Mouse (Mus musculus) ES-CJ7 (cell line): ENCODE measurements around the gene Wasf2.

Experiments used
- DNase-seq: peaks from one replicate; pipeline ENCODE4 v3.0.0; 2011; ENCODE audit warnings: low read depth, low spot score

Wasf2 gene

DNA sequence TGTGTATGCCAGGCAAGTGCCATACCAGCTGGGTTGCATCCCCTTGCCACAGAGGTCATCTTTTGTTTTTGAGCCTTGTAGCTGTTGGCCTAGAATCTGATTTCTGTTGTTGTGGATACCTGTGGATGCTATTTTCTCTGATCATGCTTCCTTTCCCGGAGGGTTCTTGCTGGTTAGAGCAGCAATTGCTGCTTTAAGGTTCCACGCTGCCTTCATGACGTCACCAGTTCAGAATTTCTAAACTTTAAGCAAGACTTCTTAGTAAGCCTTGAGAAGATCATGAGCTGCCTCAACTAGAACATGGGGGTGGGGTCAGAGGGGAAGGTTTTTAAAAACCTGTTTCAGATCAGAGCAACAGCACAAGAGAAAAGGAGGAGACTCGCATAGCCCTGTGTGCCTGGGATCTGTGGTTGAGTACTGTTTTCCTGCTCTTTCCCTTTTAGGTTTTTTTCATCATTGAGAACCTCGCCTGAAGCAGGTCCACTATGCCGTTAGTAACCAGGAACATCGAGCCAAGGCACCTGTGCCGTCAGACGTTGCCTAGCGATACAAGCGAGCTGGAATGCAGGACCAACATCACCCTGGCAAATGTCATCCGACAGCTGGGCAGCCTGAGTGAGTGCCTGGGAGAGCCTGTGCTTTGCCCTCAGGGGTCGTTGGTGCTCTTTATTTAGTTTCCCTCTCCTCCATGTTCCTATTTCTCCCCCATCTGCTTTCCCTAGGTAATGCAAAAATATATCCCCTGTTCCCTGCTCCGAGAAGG, 45.9 kb downstream of the Wasf2 start:
- no peak for DNase-seq

DNA sequence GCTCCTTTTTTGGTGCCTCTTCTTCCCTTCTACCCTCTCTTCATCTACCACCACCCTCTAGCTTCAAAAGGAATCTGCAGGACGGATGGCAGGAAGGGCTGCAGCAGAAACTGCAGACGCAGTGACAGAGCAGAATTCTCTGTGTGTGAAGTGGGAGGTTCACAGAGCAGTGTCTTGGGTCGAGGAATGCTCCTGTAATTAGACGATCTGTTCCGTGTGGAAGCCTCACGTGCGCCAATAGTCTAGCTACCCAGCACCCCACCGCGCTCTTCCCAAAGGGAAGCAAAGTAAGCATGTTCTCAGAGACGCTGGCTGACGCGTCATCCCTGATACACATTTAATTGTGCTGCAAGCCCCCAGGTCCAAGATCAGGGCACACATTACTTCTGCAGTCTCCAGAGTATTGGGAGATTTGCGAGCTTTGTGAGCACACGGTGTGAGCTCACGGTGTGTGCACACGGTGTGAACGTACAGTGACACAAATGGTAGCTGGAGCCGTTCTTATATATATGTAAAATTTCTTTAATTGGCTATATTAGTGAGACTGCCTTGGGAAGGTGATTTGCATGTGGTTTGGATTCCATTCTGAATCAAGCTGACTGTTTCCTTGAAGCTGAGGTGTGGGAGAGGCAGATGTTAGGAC, 46.6 kb downstream of the Wasf2 start:
- no peak for DNase-seq

DNA sequence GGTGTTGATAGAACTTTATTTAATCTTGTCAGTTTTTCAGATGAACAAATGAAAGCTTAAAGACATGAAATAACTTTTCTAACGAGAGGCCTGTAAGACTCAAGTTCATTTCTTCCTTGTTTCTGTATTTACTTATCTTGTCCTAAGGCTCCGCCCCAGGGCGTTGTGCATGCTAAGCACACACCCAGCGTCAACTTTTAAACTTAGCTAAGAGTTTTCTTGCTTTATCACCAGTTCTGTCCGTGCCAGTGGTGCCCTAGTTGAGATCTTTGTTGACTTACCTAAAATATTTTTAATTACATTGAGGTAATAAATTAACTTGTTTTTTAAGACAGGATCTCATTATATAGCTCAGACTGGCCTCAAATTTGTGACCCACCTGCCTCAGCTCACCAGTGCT, 48.0 kb downstream of the Wasf2 start:
- no peak for DNase-seq

DNA sequence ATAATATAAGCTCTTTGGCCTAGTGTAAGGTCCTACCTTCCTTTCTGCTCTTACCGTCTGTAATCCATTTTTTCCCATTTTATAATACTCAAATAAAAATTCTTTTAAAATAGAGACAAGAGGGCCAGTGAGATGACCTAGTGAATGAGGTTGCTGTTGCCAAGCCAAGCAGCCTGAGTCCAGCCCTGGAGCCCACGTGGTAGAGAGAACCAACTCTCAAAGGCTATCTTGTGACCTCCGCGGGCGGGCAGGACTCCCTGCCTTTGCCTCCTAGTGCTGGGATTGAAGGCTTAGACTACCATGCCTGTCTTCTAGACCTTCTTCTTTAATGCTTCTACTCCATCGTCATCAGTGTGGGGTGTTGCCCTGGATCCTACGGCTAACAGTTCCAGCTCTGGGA, 49.0 kb downstream of the Wasf2 start:
- no peak for DNase-seq

DNA sequence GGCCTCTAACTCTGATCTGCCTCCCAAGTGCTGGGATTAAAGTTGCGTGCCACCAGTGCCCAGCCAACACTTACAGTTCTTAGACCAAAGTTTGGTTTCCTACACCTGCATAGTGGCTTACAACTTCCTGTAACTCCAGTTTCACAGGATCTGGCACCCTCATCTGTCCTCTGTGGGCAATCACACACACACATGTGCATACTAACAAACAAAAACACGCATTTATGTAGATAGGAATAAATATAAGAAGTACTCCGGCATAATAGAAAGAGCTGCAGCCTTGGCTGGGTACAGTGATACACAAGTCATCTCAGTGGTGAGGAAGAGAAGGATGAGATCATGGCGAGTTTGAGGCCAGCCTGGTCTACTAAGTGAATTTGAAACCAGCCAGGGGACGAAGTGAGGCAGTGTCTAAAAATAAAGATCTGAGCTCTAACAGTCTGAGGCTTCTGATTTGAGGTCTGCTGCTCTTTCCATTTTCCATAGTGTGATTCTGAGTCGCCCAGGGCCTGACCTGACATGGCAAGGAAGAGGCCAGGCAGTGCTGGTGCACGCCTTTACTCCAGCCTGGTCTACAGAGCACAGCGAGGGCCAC, 52.2 kb downstream of the Wasf2 start:
- no peak for DNase-seq

DNA sequence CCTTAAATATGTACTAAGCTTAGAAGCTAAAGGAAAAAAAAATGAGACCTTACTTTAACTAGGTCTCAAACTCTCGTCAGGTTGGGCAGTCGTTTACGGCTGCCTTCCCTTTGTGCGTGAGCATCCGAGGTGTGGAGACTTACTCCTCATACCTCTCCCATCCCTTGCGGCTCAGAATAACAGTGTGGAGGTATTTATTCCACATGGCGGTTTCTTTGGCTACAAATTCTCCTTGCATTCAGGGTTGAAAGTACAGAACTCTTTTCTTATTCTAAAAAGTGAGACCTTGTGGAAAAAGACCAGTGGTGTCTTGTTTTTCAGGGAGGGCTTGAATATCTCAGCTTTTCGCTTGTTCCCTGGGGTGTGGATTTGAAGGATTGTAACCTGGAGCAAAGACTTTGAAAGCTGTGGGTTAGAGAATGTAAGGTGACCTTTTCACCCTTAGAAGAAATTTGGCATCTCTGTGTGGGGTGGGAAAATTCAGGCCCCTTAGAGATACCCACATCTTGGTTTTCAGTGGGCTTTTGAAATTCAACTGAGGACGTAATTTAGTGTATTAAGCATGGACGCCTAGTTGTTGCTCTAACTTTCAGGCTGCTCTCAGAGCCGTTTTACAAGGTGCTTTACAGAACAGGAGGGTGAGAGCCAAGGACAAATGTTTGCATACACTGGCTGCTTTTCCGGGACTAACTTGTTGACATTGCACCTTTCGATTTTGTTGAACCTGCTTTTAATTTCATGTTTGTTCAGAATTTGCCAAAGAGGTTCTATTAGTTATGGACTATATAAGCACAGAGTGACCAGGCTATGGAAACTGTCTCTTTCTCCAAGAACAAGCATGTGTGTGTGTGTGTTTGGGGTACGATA, 54.0 kb downstream of the Wasf2 start:
- DNase-seq = peak; percentile 69

DNA sequence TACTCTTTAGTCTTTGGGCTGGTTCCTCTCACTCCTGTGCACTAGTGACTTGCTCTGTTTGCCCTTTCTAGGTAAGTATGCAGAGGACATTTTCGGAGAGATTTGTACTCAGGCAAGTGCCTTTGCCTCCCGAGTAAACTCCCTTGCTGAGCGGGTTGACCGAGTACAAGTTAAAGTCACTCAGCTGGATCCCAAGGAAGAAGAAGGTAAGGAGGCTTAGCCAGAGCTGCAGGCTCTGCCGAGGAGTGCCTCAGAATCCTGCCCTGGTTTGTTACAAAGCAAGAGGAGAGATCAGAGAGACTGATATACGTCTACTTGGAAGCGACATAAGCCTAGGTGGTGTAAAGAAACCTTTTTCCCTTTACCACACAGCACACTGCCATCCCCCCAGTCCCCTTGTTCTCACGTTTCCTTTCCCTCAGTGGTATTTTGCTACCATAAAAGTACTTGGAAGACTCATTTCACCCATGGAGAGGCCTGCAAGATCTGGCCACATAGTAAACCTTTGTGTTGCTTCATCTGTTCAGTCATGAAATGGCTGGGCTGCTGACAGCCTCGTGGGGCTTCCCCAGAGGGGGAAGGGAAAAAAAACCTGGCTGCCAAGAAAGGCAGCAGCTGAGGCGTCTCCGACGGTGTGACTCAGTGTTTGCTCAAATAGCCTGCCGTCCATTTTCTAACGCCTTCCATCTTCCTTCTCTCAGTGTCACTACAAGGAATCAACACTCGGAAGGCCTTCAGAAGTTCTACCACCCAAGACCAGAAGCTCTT, 54.8 kb downstream of the Wasf2 start:
- no peak for DNase-seq

DNA sequence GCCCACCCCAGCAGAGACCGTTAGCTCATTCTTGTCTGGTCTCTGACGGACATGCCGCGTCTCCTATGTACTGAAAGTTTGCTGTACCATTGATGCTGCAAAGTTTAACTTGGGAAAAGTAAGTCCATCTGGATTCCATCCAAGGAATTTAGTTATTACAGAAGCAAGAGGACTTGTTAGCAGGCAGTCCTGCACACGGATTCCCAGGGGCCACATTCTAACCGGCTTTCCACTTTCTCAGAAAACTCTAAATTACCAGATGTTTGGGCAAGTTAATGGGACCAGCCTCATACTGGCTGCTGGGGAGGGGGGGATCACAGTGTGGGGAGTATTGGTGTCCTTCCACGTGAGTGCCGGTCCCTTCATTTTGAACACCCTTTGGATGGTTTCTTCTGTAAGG, 55.6 kb downstream of the Wasf2 start:
- no peak for DNase-seq

DNA sequence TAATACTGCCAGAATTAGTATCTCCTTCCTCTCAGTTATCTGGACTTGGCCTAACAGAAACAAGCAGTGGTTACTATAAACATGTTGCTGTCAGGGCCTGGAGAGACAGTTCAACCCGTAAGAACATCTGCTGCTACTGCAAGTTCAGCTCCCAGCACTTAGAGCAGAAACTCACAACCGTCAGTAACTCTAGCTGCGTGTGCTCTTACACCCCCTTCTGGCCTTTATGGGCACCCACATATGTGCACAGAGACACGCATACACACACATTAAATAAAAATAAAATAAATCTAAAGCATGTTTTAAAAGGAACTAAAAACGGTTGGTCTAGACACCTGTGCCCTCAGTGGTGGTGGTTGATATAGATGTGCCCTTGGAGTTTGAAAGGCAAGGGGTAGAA, 56.6 kb downstream of the Wasf2 start:
- DNase-seq = no peak

DNA sequence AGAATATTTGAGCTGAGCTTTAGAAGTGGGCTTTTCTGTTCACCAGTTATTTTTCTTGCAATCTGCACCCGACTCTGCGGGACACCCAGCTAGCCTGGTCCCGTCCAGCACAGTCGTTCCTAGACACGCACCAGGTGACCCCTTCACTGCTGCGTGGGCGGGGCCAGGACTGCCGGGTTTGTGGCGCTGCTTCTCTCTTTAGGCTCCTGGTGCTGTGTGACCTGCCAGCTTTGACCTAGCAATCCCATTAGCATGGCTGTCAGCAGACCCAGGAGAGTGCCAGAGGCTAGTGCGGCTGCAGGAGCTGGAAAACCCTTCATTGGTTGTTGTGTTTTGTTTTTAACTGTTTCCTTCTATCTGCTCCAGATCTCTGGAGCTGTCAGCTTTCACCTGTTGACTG, 59.1 kb downstream of the Wasf2 start:
- DNase-seq = no peak

DNA sequence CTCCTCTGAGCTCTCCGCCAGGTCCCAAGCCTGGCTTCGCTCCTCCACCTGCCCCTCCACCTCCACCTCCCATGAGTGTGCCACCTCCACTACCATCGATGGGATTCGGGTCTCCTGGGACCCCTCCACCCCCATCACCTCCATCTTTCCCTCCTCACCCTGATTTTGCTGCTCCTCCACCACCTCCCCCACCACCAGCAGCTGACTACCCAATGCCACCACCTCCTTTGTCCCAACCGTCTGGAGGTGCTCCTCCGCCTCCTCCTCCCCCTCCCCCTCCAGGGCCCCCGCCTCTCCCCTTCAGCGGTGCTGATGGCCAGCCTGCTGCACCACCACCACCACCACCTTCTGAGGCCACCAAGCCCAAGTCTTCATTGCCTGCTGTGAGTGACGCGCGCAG, 64.2 kb downstream of the Wasf2 start:
- no peak for DNase-seq

DNA sequence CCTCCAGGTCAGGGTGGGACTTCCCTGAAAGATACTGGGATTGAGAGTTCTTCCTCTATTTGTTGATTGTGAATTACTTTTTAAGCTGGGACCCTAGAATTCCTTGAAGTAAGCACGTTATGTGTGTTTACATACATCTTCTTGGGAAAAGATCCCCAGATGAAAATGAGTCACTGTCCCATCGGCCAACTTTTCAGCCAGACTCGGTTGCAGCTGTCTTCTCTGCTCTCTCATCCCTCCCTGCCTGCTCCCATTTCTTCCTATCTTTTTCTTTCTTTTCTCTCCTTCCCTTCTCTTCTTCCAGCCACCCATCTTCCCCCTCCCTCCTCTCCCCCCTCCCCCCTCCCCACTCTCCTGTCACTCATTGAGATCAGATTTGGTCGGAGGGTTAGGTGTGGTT, 64.7 kb downstream of the Wasf2 start:
- no peak for DNase-seq

DNA sequence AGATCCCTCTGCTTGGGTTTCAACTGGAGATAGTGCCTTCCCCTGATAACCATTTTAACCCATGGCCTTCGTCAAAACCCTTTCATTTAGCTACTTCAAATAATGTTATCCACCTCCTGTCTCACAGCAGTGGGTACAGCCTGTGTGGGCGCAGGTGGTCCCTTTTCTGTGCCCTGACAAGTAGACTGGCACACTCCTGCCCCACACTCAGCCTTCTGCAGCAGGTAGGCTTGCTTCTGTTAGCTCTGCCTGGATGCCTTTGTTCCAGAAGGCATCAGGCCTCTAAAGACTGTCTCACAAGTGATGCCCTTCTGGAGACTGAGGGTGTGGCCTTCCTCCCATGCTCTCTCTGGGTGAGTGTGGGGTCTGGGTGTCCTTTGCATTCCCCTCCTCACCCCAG, 65.8 kb downstream of the Wasf2 start:
- no peak for DNase-seq

DNA sequence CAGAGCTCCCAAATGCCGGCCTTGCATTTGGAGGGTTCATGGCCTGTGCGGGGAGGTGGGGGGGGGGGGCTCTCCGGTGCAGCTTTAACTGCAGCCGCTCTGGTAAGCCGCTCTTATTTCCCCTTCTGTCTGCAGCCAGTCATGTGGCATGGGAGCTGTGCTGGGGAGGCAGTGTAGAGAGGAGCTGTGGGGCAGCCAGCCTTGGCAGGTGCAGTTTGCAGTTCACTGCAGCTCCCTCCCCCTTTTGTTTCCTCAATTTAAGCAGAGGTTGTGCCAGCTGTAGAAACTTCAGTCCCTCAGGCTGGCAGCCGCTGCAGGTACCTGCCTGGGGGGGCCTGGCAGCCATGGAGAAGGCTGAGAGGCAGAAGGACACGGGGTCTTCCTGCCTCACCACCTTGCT, 66.5 kb downstream of the Wasf2 start:
- DNase-seq = no peak

DNA sequence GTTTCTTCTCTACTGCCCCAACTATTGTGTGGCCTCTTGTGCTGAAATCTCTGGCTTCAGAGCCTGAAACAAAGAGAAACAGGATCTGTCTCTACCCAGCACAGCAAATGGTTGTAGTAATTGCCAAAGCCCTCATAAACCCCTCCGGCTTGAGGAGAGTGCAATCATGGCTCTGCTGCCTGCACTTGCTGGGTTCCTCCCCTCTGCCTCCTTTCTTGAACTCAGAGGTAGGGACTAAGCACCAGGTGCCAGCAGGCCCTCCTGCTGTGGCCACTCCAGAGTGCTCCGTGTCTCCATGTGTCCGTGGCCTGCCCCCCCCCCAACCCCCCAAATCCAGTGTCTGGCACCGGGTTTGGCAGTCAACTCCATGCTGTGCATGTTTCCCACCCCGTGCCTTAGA, 67.0 kb downstream of the Wasf2 start:
- no peak for DNase-seq

DNA sequence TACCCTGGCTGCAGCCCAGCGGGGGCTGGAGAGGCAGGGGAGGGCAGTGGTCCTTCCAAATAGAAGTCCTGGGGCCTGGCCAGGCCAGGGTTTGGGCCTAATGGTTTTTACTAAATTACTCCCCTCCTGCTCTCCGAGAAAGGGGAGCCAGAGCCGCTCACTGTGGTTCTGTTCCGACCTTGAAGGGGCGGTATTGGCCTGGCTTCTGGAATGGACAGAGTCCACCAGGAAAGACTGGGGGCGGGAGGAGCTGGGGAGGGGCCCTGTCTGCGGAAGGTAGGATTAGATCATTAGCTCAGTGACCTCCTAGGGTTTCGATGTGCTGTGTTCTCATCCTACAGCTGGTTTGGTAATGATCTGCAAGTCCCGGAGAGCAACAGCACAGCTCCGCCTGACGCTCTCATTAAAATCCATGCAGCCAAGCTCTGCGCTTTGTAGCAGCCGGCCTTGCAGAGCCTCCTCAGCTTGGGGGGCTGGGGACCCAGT, 67.5 kb downstream of the Wasf2 start:
- no peak for DNase-seq

DNA sequence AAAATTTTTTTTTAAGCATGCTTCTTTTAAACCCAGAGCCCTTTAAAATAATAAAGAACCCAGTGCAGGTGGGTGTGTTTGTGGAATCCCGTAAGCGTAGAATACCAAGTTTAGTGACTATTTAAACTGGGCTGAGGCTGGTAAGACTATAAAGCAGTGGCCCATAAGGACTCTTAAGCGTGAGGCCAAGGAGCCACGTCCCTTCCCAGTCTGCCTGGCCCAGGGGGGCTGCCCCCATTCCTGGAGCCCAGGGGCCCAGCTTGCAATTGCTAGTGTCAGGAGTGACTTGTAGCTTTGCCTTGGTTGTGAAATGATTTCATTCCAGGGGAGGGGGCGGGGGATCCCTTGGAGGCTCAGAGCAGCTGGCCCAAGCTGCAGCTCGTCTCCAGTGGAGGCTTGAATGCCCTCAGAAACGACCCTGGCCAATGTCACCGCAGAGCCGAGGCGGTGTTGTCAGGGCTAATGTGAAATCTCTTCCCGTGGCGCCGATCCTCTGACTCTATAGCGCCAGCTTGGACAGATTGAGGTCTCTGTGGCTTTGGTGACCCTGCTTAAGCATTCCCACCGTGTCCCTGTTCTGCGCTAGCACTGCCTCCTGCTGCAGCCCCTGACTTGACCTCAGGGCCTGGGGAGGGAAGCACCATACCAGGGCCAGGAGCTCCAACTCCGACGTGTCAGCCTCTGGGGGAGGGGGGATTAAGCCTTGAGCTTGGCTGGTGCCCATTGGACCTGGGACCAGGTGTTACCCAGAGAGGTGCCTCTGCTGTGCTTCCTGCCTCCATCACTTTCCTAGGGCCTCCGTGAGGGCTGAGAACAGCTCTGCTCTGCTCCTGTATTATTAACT, 68.3 kb downstream of the Wasf2 start:
- DNase-seq = no peak

DNA sequence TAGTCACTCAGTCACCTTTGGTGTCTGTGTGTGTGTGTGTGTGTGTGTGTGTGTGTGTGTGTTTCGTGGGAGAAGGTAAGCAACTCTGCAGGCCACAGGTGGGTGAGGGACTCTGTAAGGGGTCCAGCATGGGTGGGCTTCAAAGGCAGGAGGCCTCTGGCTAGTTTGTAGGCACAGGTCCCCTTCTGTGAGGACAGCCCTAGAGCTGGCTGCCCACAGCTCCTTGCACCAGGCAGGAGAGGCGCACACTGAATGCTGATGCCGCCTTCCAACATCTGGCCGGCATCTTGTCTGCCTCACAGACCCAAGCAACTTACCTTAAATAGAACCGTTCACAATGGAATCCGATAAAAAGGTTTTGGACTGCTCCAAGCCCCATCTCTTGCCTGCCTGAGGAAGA, 69.4 kb downstream of the Wasf2 start:
- no peak for DNase-seq

DNA sequence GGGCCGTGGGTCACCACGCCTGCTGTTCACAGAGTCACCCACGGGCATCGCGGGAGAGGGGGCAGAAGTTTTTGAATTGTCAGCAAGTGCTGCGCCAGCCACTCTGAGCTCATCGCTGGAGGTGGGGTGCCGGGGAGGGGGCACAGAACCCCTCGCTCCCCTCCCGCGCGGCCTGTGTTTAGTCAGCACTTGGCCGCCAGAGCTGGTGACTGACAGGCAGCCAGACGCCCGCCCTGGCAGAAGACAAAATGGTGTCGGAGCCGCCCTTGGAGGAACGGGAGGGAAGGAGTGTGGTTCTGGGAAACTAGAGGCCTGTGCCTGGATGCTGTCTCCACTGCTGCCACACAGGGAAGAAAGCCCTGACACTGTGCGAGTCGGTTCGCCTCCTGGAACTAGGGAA, 70.0 kb downstream of the Wasf2 start:
- no peak for DNase-seq

DNA sequence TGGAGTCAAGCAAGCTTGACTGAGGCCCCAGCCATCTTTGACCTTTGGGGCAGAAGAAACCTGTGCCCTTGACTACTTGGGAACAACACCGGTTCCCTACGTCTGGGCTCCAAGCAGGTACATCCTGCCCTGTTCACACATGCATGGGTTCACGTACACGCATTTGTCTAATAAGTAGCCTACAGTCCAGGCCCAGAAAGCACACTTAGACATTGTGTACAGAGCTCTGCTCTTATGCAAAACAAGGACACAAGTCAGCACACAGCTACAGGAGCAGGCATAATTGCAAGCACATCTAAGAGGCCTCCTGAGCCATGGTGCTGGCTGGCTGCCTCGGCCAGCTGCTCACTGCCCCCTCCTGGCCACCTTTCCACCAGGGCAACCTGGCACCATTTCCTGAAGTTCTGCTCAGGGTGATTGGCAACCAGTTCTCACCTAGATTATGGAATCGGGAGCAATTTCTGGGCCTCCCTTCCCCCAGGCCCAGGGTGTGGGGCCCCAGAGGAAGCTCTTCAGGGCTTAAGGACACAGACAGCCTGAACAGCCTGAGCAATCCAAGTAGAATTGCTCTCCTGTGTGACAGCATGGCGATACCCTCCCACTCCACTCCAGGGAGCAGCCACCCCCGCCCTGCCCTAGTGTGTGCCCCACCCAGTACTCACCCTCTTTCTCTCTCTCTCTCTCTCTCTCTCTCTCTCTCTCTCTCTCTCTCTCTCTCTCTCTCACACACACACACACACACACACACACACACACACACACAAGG, 70.9 kb downstream of the Wasf2 start:
- peak; percentile 48 for DNase-seq
